Mouse (Mus musculus): ENCODE results near the gene Pim3.
A peak's percentile ranks its signal among the peaks of the same experiment; 100 is the strongest.

Pim3 gene

GRCm38 (mm10) chr15:88876155-88877020, 14.4 kb downstream of the Pim3 start:
- peak; percentile 86 to 95 for DNase-seq (ENCODE audit: inconsistent age in 2 of 2, low spot score in 1 of 2)

- DNase-seq (ENCODE audit: inconsistent age in 2 of 2, low spot score in 1 of 2), result peak; percentile 2 to 22
Observed at GRCm38 (mm10) chr15:88877021-88877400, 15.0 kb downstream of the Pim3 start.

GRCm38 (mm10) chr15:88881253-88882044, 19.5 kb downstream of the Pim3 start:
- DNase-seq (ENCODE audit: inconsistent age in 2 of 2, low spot score in 1 of 2), result peak in 1 of 2 experiments; percentile 2

GRCm38 (mm10) chr15:88882851-88883250, 20.9 kb downstream of the Pim3 start:
- DNase-seq (ENCODE audit: inconsistent age in 2 of 2, low spot score in 1 of 2), result no peak

- DNase-seq (ENCODE audit: inconsistent age in 2 of 2, low spot score in 1 of 2), result no peak
Observed at GRCm38 (mm10) chr15:88883342-88883741, 21.4 kb downstream of the Pim3 start.

- no peak for DNase-seq (ENCODE audit: inconsistent age in 2 of 2, low spot score in 1 of 2)
Observed at GRCm38 (mm10) chr15:88885376-88885775, 23.4 kb downstream of the Pim3 start.

GRCm38 (mm10) chr15:88889032-88889431, 27.0 kb downstream of the Pim3 start:
- no peak for DNase-seq (ENCODE audit: inconsistent age in 2 of 2, low spot score in 1 of 2)

GRCm38 (mm10) chr15:88889994-88890393, 28.0 kb downstream of the Pim3 start:
- peak in 1 of 2 experiments; percentile 21 for DNase-seq (ENCODE audit: inconsistent age in 2 of 2, low spot score in 1 of 2)

GRCm38 (mm10) chr15:88890751-88891675, 29.0 kb downstream of the Pim3 start:
- DNase-seq (ENCODE audit: inconsistent age in 2 of 2, low spot score in 1 of 2), result peak; percentile 92 to 94

- DNase-seq (ENCODE audit: inconsistent age in 2 of 2, low spot score in 1 of 2), result peak in 1 of 2 experiments; percentile 42
Observed at GRCm38 (mm10) chr15:88891676-88892040, 29.7 kb downstream of the Pim3 start.

- DNase-seq (ENCODE audit: inconsistent age in 2 of 2, low spot score in 1 of 2), result peak in 1 of 2 experiments; percentile 63
Observed at GRCm38 (mm10) chr15:88892252-88892651, 30.3 kb downstream of the Pim3 start.

- no peak for DNase-seq (ENCODE audit: inconsistent age in 2 of 2, low spot score in 1 of 2)
Observed at GRCm38 (mm10) chr15:88892876-88893275, 30.9 kb downstream of the Pim3 start.

- no peak for DNase-seq (ENCODE audit: inconsistent age in 2 of 2, low spot score in 1 of 2)
Observed at GRCm38 (mm10) chr15:88895119-88895518, 33.1 kb downstream of the Pim3 start.

- no peak for DNase-seq (ENCODE audit: inconsistent age in 2 of 2, low spot score in 1 of 2)
Observed at GRCm38 (mm10) chr15:88895891-88896290, 33.9 kb downstream of the Pim3 start.

GRCm38 (mm10) chr15:88896341-88896980, 34.5 kb downstream of the Pim3 start:
- DNase-seq (ENCODE audit: inconsistent age in 2 of 2, low spot score in 1 of 2), result no peak

GRCm38 (mm10) chr15:88902200-88902875, 40.4 kb downstream of the Pim3 start:
- DNase-seq (ENCODE audit: inconsistent age in 2 of 2, low spot score in 1 of 2), result peak in 1 of 2 experiments; percentile 84

GRCm38 (mm10) chr15:88903086-88903485, 41.1 kb downstream of the Pim3 start:
- DNase-seq (ENCODE audit: inconsistent age in 2 of 2, low spot score in 1 of 2), result peak in 1 of 2 experiments; percentile 50

- DNase-seq (ENCODE audit: inconsistent age in 2 of 2, low spot score in 1 of 2), result no peak
Observed at GRCm38 (mm10) chr15:88904056-88904811, 42.2 kb downstream of the Pim3 start.

- no peak for DNase-seq (ENCODE audit: inconsistent age in 2 of 2, low spot score in 1 of 2)
Observed at GRCm38 (mm10) chr15:88906347-88906746, 44.4 kb downstream of the Pim3 start.
